Mouse (Mus musculus) frontal cortex, postnatal 36 days (tissue): ENCODE results near the gene Spaca7.
"Not testable (repeated sequence)": the region's sequence is repeated elsewhere in the genome, so short reads cannot be mapped to it uniquely, and the experiment has no call there.

Experiments
- DNase-seq, 2 experiments: peaks; one replicate each; pipeline ENCODE4 v3.0.0; 2022; ENCODE audit warnings: low spot score in 2 of 2

Gene Spaca7

DNA sequence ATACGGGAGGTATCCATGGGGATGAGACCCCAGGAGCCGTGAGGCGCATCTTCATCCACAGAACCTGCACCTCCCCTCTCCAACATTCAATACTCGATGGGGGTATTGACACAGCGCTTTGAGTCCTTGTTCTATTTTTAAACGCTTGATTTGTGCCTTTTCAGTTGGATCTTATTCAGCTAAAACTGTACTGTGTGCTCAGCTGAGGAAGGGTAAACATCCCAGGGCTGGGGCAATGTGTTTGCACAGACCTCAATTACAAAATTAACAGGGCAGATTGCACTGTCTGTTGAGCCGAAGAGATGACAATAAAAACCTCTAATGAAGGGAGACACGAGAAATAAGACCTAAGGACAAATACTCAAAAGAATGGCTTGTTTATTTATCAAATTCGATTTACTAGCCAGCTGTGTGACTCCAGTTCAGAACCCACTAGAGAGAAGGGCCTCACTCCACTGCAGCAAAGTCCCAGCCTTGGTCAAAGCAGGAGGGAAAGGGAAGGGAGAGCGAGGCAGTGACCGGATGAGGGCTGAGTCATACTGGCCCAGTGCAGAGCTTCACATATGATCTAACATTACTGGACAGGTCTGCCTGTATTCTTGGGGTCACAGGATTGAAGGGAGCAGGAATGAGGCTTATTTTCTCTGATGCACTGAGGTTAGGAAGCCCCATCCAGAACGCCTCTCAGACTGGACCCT is 37.1 kb downstream of the Spaca7 start:
- no peak for DNase-seq

DNA sequence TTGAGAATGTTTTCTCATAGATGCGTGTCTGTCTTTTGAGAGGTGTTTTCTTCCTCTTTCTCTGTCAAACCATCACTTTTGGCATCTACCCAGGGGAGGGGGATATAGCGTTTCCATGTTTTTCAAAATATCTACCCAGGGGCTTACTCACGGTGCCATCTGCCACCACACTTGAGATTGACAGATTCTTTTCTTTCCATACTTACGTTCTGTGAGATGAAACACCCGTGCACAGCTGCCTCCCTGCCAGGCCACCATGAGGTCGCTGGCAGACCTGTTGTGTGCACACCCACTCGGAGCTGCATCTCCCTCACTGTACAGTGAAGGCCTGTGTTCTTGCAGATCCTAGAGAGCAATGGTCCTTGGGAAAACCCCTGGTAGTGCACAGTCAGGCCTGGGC is 40.4 kb downstream of the Spaca7 start:
- no peak for DNase-seq

GRCm38 (mm10) chr8:12617369-12617768 is 44.5 kb downstream of the Spaca7 start:
- not testable (repeated sequence) for DNase-seq

DNA sequence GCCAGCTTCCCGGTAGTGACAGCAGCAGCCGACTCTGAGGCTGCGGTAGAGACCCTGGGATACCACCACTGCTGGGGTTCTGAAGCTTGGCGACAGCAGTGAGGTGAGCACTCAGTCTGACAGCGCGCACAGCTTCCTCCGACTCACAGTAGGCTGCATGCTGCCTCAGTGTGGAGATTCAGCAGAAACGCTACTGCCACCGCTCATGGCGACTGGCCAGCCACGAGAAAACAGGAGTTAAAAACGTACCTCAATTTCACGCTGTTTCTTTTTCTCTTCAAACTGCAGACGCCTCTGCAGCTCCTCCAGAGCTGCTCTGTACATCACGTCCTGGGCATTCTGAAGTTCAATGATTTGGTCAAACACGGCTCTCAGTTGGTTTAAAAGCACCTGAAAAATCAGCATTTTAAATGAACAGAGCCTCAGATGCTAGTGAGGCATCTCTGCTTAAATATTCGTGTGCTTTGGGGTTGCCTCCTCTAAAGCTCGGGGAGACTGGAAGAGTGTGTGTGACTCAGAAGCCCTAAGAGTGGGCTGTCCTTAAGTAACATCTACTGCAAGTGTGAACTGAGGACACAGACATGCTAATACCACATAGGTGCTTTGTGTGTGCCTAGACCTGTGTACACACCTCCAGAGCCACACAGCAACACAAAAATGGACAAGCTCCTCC is 48.9 kb downstream of the Spaca7 start:
- peak; percentile 44 to 64 for DNase-seq

- no peak for DNase-seq
These were observed 53.1 kb downstream of the Spaca7 start for GRCm38 (mm10) chr8:12625890-12626289.

- peak; percentile 40 to 64 for DNase-seq
These were observed 56.2 kb downstream of the Spaca7 start for GRCm38 (mm10) chr8:12629079-12629478.

- DNase-seq, result no peak
These were observed 62.5 kb downstream of the Spaca7 start for GRCm38 (mm10) chr8:12635366-12635765.

DNA sequence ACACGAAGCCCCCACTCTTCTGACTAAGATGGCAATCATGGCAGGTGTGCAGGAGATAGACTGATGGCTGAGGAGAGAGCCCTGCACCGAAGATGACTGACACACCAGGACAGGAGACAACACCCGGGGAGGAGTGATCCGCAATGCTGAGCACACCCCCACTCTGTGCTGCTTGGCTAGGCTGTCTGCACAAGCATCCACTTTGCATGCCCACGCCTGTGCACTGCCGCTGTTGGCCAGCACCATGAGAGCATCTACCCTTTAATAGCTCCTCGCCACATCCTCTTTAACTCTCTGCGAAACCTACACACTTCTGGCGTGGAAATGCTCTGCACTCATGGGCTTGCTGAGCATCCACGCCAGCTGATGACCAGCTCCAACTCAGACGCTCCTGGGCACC is 65.6 kb downstream of the Spaca7 start:
- peak; percentile 23 to 27 for DNase-seq

- DNase-seq, result no peak
These were observed 68.7 kb downstream of the Spaca7 start for GRCm38 (mm10) chr8:12641527-12641926.

DNA sequence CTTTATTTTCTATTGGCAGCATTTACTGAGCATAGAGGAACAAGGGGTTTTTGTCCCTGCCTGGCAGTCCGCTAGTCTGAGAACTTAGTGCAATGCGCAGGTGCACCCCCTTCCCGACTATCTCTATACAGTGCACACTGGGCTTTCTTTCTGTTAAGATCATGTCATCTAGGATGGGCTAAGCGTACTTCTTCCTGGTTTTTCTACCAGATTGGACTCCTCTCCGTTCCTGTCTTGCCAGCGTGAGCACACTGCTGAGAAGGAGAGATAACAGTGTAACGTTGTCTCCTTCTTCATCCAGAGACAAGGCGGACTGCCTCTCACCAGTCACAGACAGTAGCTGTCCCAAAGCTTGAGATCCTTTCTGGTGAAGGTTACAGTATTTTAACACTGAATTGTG is 71.5 kb downstream of the Spaca7 start:
- no peak for DNase-seq

DNA sequence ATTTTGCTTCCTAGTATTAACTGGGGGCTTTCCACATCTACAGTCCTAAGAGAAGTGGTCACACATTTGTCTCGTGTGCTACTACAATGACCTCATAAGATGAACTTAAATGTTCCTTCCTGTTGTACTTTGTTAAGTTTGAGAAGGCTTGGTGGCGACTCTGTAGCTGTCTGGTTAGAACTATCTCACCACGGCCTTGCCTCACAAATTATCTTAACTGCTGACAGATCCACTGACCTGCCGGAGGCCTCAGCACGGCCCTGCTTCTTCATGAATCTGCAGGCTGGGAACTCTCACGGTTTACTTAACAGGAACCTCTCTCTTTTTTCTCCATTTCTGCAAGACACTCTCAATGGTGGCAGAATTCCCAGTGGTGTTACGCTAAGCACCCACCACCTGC is 72.1 kb downstream of the Spaca7 start:
- DNase-seq, result no peak

DNA sequence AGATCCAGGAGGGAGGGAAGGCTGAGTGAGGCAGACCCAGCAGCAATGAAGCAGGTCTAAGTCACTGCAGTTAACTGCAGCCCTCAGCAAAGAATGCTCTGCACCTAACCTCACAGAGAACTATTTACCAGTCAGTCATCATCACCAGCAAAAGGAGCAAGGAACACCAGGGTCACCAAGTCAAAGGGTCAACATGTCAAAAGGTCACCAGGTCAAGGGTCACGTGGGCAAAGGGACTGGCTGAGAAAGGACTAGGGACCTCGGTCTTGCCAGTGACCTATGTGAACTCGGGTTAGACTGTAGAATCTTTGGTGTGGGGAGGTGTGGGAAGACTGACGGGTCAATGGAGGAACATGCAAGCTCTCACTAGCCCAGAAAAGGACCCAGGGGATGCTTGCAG is 73.7 kb downstream of the Spaca7 start:
- no peak for DNase-seq

- DNase-seq, result no peak
These were observed 76.1 kb downstream of the Spaca7 start for GRCm38 (mm10) chr8:12648951-12649350.
